Mouse (Mus musculus) right cerebral cortex, postnatal 14 days (tissue): Measurements from ENCODE around the gene Trak1.

Source experiments
- DNase-seq: peaks from one replicate; pipeline ENCODE4 v3.0.0; 2022

Gene Trak1

GRCm38 (mm10) chr9:121297171-121298064 lies at the start of gene Trak1:
Gene Trak1, plus strand, starts transcription at chr9:121297502.
- peak; percentile 52 for DNase-seq

GRCm38 (mm10) chr9:121247956-121248775 lies 49.1 kb upstream of the Trak1 start:
- peak; percentile 93 for DNase-seq

- peak; percentile 24 for DNase-seq
These were observed 47.5 kb upstream of the Trak1 start for GRCm38 (mm10) chr9:121249805-121250204.

- no peak for DNase-seq
These were observed 46.4 kb upstream of the Trak1 start for GRCm38 (mm10) chr9:121250854-121251253.

GRCm38 (mm10) chr9:121253983-121254382 lies 43.3 kb upstream of the Trak1 start:
- no peak for DNase-seq

- no peak for DNase-seq
These were observed 42.5 kb upstream of the Trak1 start for GRCm38 (mm10) chr9:121254761-121255160.

GRCm38 (mm10) chr9:121257106-121257505 lies 40.2 kb upstream of the Trak1 start:
- no peak for DNase-seq

GRCm38 (mm10) chr9:121265307-121265706 lies 32.0 kb upstream of the Trak1 start:
- DNase-seq = no peak

- no peak for DNase-seq
These were observed 26.2 kb upstream of the Trak1 start for GRCm38 (mm10) chr9:121271149-121271548.

- no peak for DNase-seq
These were observed 25.7 kb upstream of the Trak1 start for GRCm38 (mm10) chr9:121271561-121271960.

- no peak for DNase-seq
These were observed 20.6 kb upstream of the Trak1 start for GRCm38 (mm10) chr9:121276745-121277117.

GRCm38 (mm10) chr9:121277118-121278060 lies 19.9 kb upstream of the Trak1 start, which contains the start of gene Ulk4:
Gene Ulk4, minus strand, starts transcription at chr9:121277197.
- DNase-seq = peak; percentile 88

GRCm38 (mm10) chr9:121279216-121279615 lies 18.1 kb upstream of the Trak1 start:
- DNase-seq = no peak

- no peak for DNase-seq
These were observed 15.4 kb upstream of the Trak1 start for GRCm38 (mm10) chr9:121281891-121282290.

- no peak for DNase-seq
These were observed 13.6 kb upstream of the Trak1 start for GRCm38 (mm10) chr9:121283620-121284185.

- DNase-seq = no peak
These were observed 12.9 kb upstream of the Trak1 start for GRCm38 (mm10) chr9:121284422-121284821.

GRCm38 (mm10) chr9:121285341-121286324 lies 11.7 kb upstream of the Trak1 start:
- DNase-seq = peak; percentile 45

GRCm38 (mm10) chr9:121286325-121286901 lies 10.9 kb upstream of the Trak1 start:
- DNase-seq = no peak

GRCm38 (mm10) chr9:121291275-121291674 lies 6.0 kb upstream of the Trak1 start:
- DNase-seq = no peak

- no peak for DNase-seq
These were observed 4.1 kb upstream of the Trak1 start for GRCm38 (mm10) chr9:121293187-121293586.

- no peak for DNase-seq
These were observed 2.1 kb upstream of the Trak1 start for GRCm38 (mm10) chr9:121295221-121295620.
